Mouse (Mus musculus): ENCODE data around the gene Wbp1.

Gene Wbp1

GRCm38 (mm10) chr6:83120930-83121862 lies at the start of gene Wbp1:
Gene Wbp1, minus strand, starts transcription at chr6:83121559.
- peak; percentile 90 for DNase-seq

GRCm38 (mm10) chr6:83171063-83171462 lies 49.7 kb upstream of the Wbp1 start:
- DNase-seq = no peak

GRCm38 (mm10) chr6:83169872-83170271 lies 48.5 kb upstream of the Wbp1 start:
- DNase-seq = no peak

GRCm38 (mm10) chr6:83166243-83166630 lies 44.9 kb upstream of the Wbp1 start:
- DNase-seq = no peak

GRCm38 (mm10) chr6:83165607-83166242 lies 44.4 kb upstream of the Wbp1 start, which contains the start of gene Dctn1:
Gene Dctn1, plus strand, starts transcription at chr6:83165920.
- peak; percentile 94 for DNase-seq

- no peak for DNase-seq
Observed at GRCm38 (mm10) chr6:83165026-83165606, 43.8 kb upstream of the Wbp1 start.

GRCm38 (mm10) chr6:83162701-83163100 lies 41.3 kb upstream of the Wbp1 start:
- DNase-seq = peak; percentile 51

GRCm38 (mm10) chr6:83161921-83162641 lies 40.7 kb upstream of the Wbp1 start:
- DNase-seq = no peak

GRCm38 (mm10) chr6:83161442-83161841 lies 40.1 kb upstream of the Wbp1 start:
- no peak for DNase-seq

- peak; percentile 46 for DNase-seq
Observed at GRCm38 (mm10) chr6:83159456-83159855, 38.1 kb upstream of the Wbp1 start.

- peak; percentile 41 for DNase-seq
Observed at GRCm38 (mm10) chr6:83156259-83156684, 34.9 kb upstream of the Wbp1 start, which contains the start of the genes Wdr54 and 1700003E16Rik. Gene Wdr54, minus strand, starts transcription at chr6:83156397. Gene 1700003E16Rik, plus strand, starts transcription at chr6:83156404.

- DNase-seq = no peak
Observed at GRCm38 (mm10) chr6:83155552-83156238, 34.3 kb upstream of the Wbp1 start.

GRCm38 (mm10) chr6:83153485-83153884 lies 32.1 kb upstream of the Wbp1 start:
- DNase-seq = no peak

GRCm38 (mm10) chr6:83153038-83153437 lies 31.7 kb upstream of the Wbp1 start:
- no peak for DNase-seq

GRCm38 (mm10) chr6:83151721-83152120 lies 30.4 kb upstream of the Wbp1 start:
- DNase-seq = no peak

GRCm38 (mm10) chr6:83147280-83147679 lies 25.9 kb upstream of the Wbp1 start:
- DNase-seq = no peak

- no peak for DNase-seq
Observed at GRCm38 (mm10) chr6:83145805-83146204, 24.4 kb upstream of the Wbp1 start.

- DNase-seq = no peak
Observed at GRCm38 (mm10) chr6:83145209-83145608, 23.9 kb upstream of the Wbp1 start.

- DNase-seq = no peak
Observed at GRCm38 (mm10) chr6:83142886-83143285, 21.5 kb upstream of the Wbp1 start.

GRCm38 (mm10) chr6:83142211-83142731 lies 20.9 kb upstream of the Wbp1 start:
- no peak for DNase-seq

- no peak for DNase-seq
Observed at GRCm38 (mm10) chr6:83141636-83142035, 20.3 kb upstream of the Wbp1 start.

- no peak for DNase-seq
Observed at GRCm38 (mm10) chr6:83140044-83140443, 18.7 kb upstream of the Wbp1 start.
